Mouse (Mus musculus) urinary bladder, postnatal 25 days (tissue): ENCODE results near the gene Mcts2.
A peak's percentile ranks its signal among the peaks of the same experiment; 100 is the strongest.

Source experiments
- DNase-seq: peaks from one replicate; pipeline ENCODE4 v3.0.0; 2022; ENCODE audit warnings: low spot score

The Mcts2 gene

DNA sequence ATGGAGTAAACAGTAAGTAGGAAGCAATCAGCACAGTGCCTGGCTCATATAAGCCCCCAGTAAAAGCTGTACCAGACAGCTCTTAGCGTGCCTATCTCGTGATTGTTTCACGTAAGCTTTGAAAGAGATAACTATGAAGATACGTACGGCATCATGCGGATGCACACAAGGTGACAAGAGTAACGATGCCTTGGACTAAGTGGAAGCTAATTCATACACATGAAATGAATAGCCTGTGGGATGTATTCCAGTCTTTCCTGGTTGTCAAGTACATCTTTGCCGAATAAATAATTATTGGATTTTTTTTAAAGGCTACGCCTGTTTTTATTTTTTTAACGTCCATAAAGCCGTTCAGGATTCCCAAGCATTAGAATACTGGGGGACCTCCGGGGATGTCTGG is 436 bp upstream of the Mcts2 start:
- DNase-seq, result no peak

GRCm38 (mm10) chr2:152691564-152692217 is 4.9 kb downstream of the Mcts2 start:
- DNase-seq, result no peak

DNA sequence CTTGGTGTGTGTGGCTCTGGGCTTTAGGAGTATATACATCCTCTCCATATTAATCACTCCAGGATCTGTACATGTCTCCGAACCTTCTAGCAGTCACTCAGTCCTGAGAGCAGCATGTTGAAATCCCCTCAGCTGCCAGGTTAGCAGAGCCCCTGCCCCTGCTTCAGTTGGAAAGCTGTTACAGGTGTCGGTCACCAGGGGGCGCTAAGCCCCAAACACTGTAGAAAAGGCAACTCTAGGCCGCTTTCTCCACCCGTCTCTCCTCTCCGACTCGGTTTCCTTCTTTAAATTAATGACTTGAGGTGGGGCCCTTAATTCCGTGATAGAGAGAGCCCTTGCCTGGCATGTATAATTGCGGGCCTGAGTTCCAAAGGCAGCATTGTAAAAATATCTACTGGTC is 6.4 kb downstream of the Mcts2 start:
- peak; percentile 65 for DNase-seq

DNA sequence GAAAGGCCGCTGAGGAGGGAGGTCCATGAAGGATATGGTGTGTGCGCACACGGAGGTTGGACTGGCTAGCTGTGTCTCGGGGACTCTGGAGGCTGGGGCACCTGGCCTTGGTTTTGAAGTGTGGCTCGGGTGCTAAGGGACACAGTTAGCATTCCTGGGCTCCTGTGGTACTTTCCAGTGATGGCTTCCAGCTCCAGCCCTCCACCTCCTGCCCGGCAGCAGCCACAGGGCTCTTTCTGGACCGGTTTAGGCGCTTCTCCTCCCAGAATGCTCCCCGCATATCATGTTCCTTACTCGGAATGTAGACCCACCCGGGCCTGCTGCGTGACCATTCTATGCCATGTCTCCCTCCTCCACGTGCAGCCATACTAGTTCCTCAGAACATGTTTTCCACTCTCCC is 6.9 kb downstream of the Mcts2 start:
- DNase-seq, result no peak

DNA sequence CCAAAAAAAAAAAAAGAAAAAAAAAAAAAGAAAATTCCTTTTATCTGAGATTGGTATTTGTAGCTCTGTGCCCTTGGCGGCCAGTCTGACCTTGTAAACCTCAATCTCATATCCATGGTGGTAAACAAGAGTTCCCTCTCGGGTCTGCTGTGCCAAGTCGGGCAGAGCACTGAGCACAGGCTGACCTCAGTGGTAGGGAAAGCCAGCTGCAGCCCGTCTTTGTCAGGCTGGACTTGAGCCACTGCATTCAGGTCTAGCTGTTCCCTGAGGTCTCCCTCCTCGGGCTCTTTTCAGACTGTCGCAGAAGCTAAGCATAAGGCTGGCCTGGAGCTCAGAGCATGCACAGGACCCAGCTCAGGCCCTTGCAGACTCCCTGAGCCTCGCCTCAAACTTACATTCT is 7.9 kb downstream of the Mcts2 start:
- DNase-seq, result no peak

- DNase-seq, result no peak
Measured at GRCm38 (mm10) chr2:152696016-152696415, 9.2 kb downstream of the Mcts2 start.

DNA sequence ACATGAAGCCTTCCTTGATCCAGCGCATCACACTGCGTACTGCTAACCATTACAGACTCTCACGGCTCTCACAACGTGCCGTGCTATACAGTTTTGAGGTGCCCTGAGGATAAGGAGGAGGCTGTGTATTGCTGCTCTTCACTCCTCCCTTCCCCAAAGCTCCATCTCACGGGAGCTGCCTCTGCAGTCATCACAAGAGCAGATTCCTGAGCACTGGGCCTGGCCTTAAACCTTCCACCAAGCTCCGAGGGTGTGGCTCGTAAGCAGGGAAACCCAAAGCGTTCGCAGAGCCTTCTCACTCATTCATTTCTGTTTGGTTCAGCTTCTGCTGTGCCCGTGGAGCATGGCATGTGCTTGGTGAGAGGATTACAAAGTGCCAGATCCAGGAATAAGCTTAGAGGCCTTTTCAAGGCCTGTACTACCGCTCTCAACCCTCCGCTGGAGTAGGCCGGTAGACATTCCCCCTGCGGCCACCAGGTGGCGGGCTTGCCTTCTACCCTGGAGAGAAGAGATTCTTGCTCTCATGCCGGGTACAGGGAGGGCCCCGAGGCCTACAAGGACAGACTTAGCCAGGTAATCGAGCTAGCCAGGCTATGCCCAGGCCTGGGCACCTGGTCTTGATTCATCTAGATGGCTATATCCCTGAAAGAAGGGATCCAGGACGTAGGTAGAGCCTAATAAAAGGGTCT is 9.8 kb downstream of the Mcts2 start:
- peak; percentile 92 for DNase-seq

GRCm38 (mm10) chr2:152700138-152700537 is 13.3 kb downstream of the Mcts2 start:
- no peak for DNase-seq

GRCm38 (mm10) chr2:152700725-152701124 is 13.9 kb downstream of the Mcts2 start:
- DNase-seq, result no peak

- no peak for DNase-seq
Measured at GRCm38 (mm10) chr2:152703596-152704255, 16.9 kb downstream of the Mcts2 start.

GRCm38 (mm10) chr2:152704256-152704605 is 17.4 kb downstream of the Mcts2 start:
- DNase-seq, result no peak

- DNase-seq, result no peak
Measured at GRCm38 (mm10) chr2:152704811-152705370, 18.1 kb downstream of the Mcts2 start.

- DNase-seq, result no peak
Measured at GRCm38 (mm10) chr2:152705993-152706571, 19.2 kb downstream of the Mcts2 start.

DNA sequence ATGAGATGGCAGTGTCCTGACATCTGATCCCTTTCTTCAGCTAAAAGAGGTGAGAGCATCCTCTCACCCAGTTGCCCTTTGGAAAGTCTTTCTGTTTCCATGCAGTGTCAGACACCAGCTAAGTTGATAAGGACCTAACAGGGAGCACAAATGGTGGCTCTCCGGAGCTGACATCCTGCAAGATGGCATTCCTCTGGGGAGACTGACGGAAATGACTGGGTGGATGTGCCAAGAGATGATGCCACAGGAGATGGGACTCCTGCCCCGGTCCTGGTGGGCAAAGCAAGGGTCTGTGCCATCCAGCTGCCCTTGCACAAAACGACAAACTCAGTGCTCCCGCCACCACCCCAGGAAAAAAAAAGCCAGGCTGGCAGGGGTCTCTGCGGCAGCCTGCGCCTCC is 20.4 kb downstream of the Mcts2 start:
- no peak for DNase-seq

GRCm38 (mm10) chr2:152707627-152708026 is 20.8 kb downstream of the Mcts2 start:
- DNase-seq, result peak; percentile 87

GRCm38 (mm10) chr2:152709066-152709465 is 22.2 kb downstream of the Mcts2 start:
- no peak for DNase-seq

DNA sequence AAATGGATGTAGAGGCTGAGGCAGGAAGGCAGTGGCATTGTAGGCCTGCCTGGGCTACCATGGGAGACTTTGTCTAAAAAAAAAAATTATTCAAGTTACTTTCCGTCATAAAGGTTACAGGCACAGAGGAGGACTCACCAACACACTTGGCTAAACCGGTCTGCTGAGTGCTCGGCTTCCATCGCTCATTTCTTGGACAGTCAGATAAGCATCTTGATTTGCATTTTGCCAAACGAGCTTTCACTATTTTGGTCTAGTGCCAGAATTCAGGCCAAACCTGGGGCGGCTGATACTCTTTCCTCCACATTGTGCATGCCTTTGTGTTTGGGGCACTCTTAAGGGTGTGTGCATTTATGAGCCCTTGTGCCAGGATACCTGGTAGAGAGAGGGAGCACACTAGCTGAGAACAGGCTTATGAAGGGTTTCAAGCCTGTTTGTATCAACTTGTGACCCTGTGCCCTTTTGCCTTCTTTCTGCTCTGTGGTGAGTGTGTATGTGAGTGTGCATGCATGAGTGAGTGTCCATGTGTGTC is 29.5 kb downstream of the Mcts2 start:
- DNase-seq, result no peak

GRCm38 (mm10) chr2:152717652-152718051 is 30.8 kb downstream of the Mcts2 start:
- no peak for DNase-seq

- DNase-seq, result no peak
Measured at GRCm38 (mm10) chr2:152718076-152718475, 31.2 kb downstream of the Mcts2 start.

GRCm38 (mm10) chr2:152723651-152724331 is 37.0 kb downstream of the Mcts2 start:
- DNase-seq, result no peak

DNA sequence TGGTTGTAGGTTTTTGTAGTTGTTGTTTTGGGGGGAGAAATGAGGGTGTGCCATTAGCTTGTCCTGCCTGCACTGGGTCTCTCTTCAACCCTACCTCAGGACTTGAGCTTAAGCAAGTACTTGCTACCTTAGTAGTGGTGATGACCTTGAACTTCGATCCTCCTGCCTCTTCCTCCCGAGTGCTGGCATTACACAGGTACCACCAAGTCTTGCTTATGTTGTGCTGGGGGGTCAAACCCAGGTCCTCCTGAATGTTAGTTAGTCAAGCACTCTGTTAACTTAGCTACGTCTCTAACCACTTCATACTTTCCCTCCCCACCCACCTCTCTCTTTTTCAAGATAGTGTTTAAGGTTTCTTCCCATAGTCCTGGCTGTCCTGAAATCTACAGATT is 37.5 kb downstream of the Mcts2 start:
- no peak for DNase-seq

GRCm38 (mm10) chr2:152725178-152725750 is 38.4 kb downstream of the Mcts2 start:
- no peak for DNase-seq
